Mouse (Mus musculus): ENCODE results near the gene Pdss2.

- TF ChIP-seq CTCF (IDR thresholded peaks at IDR 0.05; ENCODE audit: low read depth, low read length): no peak
- TF ChIP-seq POLR2A (IDR thresholded peaks at IDR 0.05; ENCODE audit: insufficient read depth, low read length): no peak
Measured at GRCm38 (mm10) chr10:43252324-43252723, 31.0 kb downstream of the Pdss2 start.
